Mouse (Mus musculus) cerebellum, adult 2 months (tissue): Measurements from ENCODE around the gene Dlgap3.

Experiments
- CTCF ChIP-seq: fragments of 200-500 bp; IDR thresholded peaks from 2 replicates; pipeline ENCODE4 v1.5.1; 2011; ENCODE audit warnings: low read depth, mild to moderate bottlenecking, control low read depth, low read length, moderate library complexity, borderline replicate concordance; ENCODE audit not compliant: insufficient read depth
- POLR2A ChIP-seq: fragments of 200-500 bp; IDR thresholded peaks from 2 replicates; pipeline ENCODE4 v1.6.1; 2011; ENCODE audit warnings: low read length, control low read depth, borderline replicate concordance; ENCODE audit not compliant: insufficient read depth

GRCm38 (mm10) chr4:127203081-127203480, 34.1 kb downstream of the Dlgap3 start:
- no peak for TF ChIP-seq CTCF
- no peak for TF ChIP-seq POLR2A
